Mouse (Mus musculus): ENCODE results near the gene 4932438H23Rik. TPM values are rescaled to one million over a fixed set of nuclear protein-coding genes. Genes with fewer than 3 reads are reported as not detected.

Gene 4932438H23Rik
- polyA plus RNA-seq, 1 experiment: 38.8 TPM

DNA sequence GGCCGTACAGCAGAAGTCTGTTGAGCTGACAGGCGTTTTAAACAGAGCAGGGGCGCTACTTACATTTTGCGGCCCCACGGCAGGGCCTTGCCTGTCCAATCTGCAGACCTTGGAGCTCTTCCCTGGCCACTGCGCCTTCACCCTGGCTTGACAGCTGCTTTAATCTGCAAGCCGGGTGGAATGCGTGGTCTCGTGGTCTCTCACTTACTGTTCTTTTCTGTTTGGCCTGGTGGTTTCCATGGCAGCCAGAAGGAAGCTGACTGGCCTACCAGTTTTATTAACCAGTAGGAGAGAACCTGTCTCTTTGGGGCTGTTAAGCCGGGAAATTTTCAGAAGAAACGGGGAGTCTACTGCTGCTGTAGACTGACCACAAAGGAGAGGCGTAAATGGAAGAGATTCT lies 26.0 kb downstream of the 4932438H23Rik start:
- no peaks in the 10 kb centered on the region for H3K27me3 ChIP-seq (ENCODE audit: control insufficient read depth, insufficient read depth, low read length)
- no peaks in the 10 kb centered on the region for H3K36me3 ChIP-seq (ENCODE audit: control insufficient read depth, insufficient read depth, low read length)
- H3K27ac ChIP-seq (ENCODE audit: control insufficient read depth, insufficient read depth, low read depth, low read length): peak overlapping the region; percentile 73
- TF ChIP-seq POLR2A (IDR thresholded peaks at IDR 0.05; ENCODE audit: control insufficient read depth, low read depth, low read length): peak; percentile 59; the same call in 1 of the 2 replicates
- TF ChIP-seq CTCF (IDR thresholded peaks at IDR 0.05; ENCODE audit: control insufficient read depth, insufficient read depth, insufficient replicate concordance, low read depth, low read length): no peak
- H3K4me3 ChIP-seq (ENCODE audit: control insufficient read depth, low read depth, low read length): peak overlapping the region; percentile 82
- H3K4me1 ChIP-seq (ENCODE audit: control insufficient read depth, insufficient read depth, low read length): peaks cover 6% of the 10 kb centered on the region

DNA sequence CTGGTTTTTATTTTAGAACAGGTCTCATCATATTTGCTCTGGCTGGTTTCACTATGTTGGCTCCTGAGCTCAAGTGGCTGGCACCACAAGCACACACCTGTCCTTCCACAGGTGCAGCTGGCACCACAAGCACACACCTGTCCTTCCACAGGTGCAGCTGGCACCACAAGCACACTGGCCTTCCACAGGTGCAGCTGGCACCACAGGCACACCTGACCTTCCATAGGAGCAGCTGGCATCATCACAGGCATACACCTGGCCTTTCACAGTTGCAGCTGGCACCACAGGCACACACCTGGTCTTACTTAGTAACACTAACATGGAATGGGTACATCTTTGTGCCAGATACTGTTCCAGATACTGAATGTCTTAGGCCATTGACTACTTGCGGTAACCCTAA lies 27.8 kb downstream of the 4932438H23Rik start:
- Histone ChIP-seq H3K36me3 (ENCODE audit: control insufficient read depth, insufficient read depth, low read length) (no peaks in the 10 kb centered on the region), H3K27ac (ENCODE audit: control insufficient read depth, insufficient read depth, low read depth, low read length) (no peak overlapping the region), H3K4me1 (ENCODE audit: control insufficient read depth, insufficient read depth, low read length) (peaks cover 6% of the 10 kb centered on the region), H3K27me3 (ENCODE audit: control insufficient read depth, insufficient read depth, low read length) (no peaks in the 10 kb centered on the region), H3K4me3 (ENCODE audit: control insufficient read depth, low read depth, low read length) (no peak overlapping the region; the same call in 1 of the 2 replicates)
- no peak for TF ChIP-seq POLR2A (IDR thresholded peaks at IDR 0.05; ENCODE audit: control insufficient read depth, low read depth, low read length)
- TF ChIP-seq CTCF (IDR thresholded peaks at IDR 0.05; ENCODE audit: control insufficient read depth, insufficient read depth, insufficient replicate concordance, low read depth, low read length): no peak

DNA sequence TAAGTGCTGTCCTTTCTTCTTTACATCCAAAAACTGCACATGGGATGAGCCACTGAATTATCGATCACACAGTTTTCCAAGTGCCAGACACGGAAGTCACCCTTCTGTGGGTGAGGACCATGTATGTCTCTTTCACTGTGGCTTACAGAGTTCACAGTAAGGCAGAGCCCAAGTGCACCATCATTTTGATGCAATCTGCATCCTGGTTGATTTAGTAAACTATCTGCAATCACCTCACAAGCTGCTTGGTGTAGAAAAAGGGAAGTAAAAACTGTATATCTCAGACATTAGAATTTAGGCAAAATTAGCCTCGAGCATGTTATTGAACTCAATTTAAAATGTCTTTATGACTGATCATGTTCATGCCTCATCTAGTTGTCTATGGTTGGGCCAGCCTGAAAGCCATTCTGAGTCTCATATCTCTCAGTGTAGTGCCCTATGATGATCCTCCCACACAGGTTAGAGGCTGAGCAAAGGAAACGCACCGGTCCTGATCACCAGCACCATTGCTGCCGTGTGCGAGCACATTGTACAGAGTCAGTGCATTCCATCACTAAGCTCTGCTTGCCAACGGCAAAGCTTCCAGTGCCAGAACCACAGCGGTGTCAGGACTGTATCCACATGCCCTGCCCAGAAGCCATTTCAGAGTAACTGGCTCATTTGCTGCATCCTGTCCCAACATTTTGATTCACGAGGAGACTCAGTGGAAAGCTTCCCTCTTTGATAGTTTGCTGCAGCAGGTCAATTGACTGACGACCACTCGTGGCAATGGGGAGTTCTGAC lies 30.1 kb downstream of the 4932438H23Rik start:
- TF ChIP-seq CTCF (IDR thresholded peaks at IDR 0.05; ENCODE audit: control insufficient read depth, insufficient read depth, insufficient replicate concordance, low read depth, low read length): no peak
- no peak for TF ChIP-seq POLR2A (IDR thresholded peaks at IDR 0.05; ENCODE audit: control insufficient read depth, low read depth, low read length)
- no peaks in the 10 kb centered on the region for H3K27me3 ChIP-seq (ENCODE audit: control insufficient read depth, insufficient read depth, low read length)
- no peak overlapping the region for H3K4me3 ChIP-seq (ENCODE audit: control insufficient read depth, low read depth, low read length)
- H3K4me1 ChIP-seq (ENCODE audit: control insufficient read depth, insufficient read depth, low read length): peaks cover 6% of the 10 kb centered on the region
- no peak overlapping the region for H3K27ac ChIP-seq (ENCODE audit: control insufficient read depth, insufficient read depth, low read depth, low read length)
- H3K36me3 ChIP-seq (ENCODE audit: control insufficient read depth, insufficient read depth, low read length): no peaks in the 10 kb centered on the region

DNA sequence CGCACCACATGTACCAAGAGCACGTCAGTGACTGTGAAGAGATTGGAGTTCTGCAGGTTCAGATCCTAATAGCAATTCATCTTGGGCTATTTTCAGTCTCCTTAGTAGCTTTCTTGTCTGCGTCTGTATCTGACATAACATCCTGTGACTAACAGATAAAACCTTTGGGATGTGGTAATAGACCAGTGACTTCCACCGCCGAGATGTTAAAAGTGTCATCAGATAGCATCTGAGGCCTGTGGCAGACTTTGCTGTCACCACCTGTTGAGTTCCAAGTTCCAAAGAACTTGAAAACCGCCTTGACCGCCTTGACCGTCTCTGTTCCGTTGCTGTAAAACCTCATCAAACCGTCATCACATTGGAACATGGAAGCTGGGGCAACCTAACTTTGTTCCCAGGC lies 31.1 kb downstream of the 4932438H23Rik start:
- no peak for TF ChIP-seq POLR2A (IDR thresholded peaks at IDR 0.05; ENCODE audit: control insufficient read depth, low read depth, low read length)
- TF ChIP-seq CTCF (IDR thresholded peaks at IDR 0.05; ENCODE audit: control insufficient read depth, insufficient read depth, insufficient replicate concordance, low read depth, low read length): no peak
- Histone ChIP-seq H3K4me3 (ENCODE audit: control insufficient read depth, low read depth, low read length) (no peak overlapping the region), H3K27ac (ENCODE audit: control insufficient read depth, insufficient read depth, low read depth, low read length) (no peak overlapping the region), H3K27me3 (ENCODE audit: control insufficient read depth, insufficient read depth, low read length) (no peaks in the 10 kb centered on the region), H3K36me3 (ENCODE audit: control insufficient read depth, insufficient read depth, low read length) (no peaks in the 10 kb centered on the region), H3K4me1 (ENCODE audit: control insufficient read depth, insufficient read depth, low read length) (peaks cover 5% of the 10 kb centered on the region)

DNA sequence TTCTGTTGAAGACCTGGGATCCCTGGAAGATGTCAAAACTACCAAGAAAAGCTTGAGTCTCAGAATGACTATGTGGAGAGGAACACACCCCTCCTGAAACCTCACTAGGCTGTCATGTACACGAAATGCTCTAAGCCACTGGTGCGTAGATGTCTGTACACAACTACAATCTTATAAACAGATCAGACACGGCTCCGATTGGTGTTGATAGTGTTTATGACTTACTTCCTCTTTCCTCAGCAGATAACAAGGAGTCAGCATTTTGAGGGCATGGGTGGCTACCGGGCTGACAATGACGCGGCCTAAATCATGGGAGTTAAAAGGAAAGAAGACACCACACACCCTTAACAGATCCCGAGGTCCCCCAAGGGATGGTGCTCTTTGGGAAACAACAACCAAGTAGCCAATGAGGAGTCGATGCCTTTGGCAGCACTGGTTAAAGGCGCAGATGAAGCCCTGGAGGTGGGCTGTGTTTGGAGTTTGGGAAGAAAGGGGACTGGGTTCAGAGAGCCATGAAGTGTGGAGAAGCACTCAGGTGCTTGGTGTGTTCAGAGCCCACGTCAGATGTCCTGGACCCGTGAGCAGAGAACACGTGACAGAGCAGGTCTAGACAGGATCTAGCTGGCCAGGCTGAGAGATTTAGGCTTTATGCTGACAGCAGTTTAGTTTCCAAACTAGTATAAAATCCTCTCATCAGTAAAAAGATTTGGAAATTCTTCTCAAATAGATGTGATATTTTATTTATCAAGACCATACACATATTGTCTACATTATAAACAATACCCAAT lies 33.2 kb downstream of the 4932438H23Rik start:
- TF ChIP-seq CTCF (IDR thresholded peaks at IDR 0.05; ENCODE audit: control insufficient read depth, insufficient read depth, insufficient replicate concordance, low read depth, low read length) (no peak), POLR2A (IDR thresholded peaks at IDR 0.05; ENCODE audit: control insufficient read depth, low read depth, low read length) (no peak)
- no peaks in the 10 kb centered on the region for H3K36me3 ChIP-seq (ENCODE audit: control insufficient read depth, insufficient read depth, low read length)
- no peaks in the 10 kb centered on the region for H3K27me3 ChIP-seq (ENCODE audit: control insufficient read depth, insufficient read depth, low read length)
- H3K27ac ChIP-seq (ENCODE audit: control insufficient read depth, insufficient read depth, low read depth, low read length): no peak overlapping the region
- H3K4me1 ChIP-seq (ENCODE audit: control insufficient read depth, insufficient read depth, low read length): peaks cover 4% of the 10 kb centered on the region; the same call in 1 of the 2 replicates
- no peak overlapping the region for H3K4me3 ChIP-seq (ENCODE audit: control insufficient read depth, low read depth, low read length)

DNA sequence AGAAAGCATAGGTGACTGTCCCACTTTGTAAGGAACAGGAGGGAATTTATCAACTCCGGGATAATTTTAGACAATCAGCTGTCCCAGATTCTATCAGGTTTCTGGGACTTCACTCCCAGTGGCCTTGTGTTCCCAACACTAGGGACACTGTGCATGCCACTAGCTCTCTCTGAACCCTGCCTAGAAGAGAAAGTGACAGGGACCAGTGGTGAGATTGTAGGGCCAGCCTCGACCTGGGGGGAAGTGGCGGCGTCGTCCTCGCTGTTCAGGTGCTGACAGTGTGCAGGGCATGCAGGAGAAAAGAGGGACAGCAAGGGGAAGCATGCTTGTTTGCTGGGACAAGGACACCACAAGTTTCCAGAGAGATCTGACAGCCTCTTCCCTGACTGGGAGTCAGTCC lies 37.2 kb downstream of the 4932438H23Rik start:
- H3K27me3 ChIP-seq (ENCODE audit: control insufficient read depth, insufficient read depth, low read length): no peaks in the 10 kb centered on the region
- no peak overlapping the region for H3K4me3 ChIP-seq (ENCODE audit: control insufficient read depth, low read depth, low read length)
- no peak overlapping the region for H3K27ac ChIP-seq (ENCODE audit: control insufficient read depth, insufficient read depth, low read depth, low read length)
- TF ChIP-seq POLR2A (IDR thresholded peaks at IDR 0.05; ENCODE audit: control insufficient read depth, low read depth, low read length): no peak
- H3K4me1 ChIP-seq (ENCODE audit: control insufficient read depth, insufficient read depth, low read length): no peaks in the 10 kb centered on the region
- no peaks in the 10 kb centered on the region for H3K36me3 ChIP-seq (ENCODE audit: control insufficient read depth, insufficient read depth, low read length)

DNA sequence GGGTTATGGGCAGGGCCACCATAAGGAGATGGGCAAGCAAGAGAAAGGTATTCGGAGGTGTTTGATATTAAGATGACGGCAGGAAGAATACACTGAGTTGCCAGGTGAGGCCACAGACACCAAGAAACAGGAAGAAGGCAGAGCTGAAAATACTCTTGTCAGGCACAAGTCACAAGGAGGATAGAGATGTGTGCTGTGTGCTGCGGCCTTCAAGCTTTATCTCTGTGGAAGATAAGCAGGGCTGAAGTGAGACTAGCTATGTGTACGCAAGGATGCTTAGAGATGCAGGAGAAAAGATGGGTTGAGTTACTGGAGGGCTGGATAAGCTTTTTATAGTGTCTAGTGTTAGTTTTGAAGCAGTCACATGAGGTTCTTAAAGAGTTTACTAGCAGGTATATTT lies 37.7 kb downstream of the 4932438H23Rik start:
- Histone ChIP-seq H3K27ac (ENCODE audit: control insufficient read depth, insufficient read depth, low read depth, low read length) (no peak overlapping the region), H3K4me1 (ENCODE audit: control insufficient read depth, insufficient read depth, low read length) (no peaks in the 10 kb centered on the region), H3K27me3 (ENCODE audit: control insufficient read depth, insufficient read depth, low read length) (no peaks in the 10 kb centered on the region), H3K4me3 (ENCODE audit: control insufficient read depth, low read depth, low read length) (no peak overlapping the region), H3K36me3 (ENCODE audit: control insufficient read depth, insufficient read depth, low read length) (no peaks in the 10 kb centered on the region)
- no peak for TF ChIP-seq CTCF (IDR thresholded peaks at IDR 0.05; ENCODE audit: control insufficient read depth, insufficient read depth, insufficient replicate concordance, low read depth, low read length)
- no peak for TF ChIP-seq POLR2A (IDR thresholded peaks at IDR 0.05; ENCODE audit: control insufficient read depth, low read depth, low read length)

Data from testis, adult 2 months (tissue).